Mouse (Mus musculus): Measurements from ENCODE around the gene Zc3h13. TPM values are rescaled to one million over a fixed set of nuclear protein-coding genes. Genes with fewer than 3 reads are reported as not detected.

Gene Zc3h13
- polyA plus RNA-seq, 1 experiment from 2014 or later: 26.5 TPM

- ATAC-seq (ENCODE audit: low read depth): no peak
- H3K27ac ChIP-seq (ENCODE audit: low read length): no peak overlapping the region
- H3K4me3 ChIP-seq (ENCODE audit: low read length): no peak overlapping the region
- H3K36me3 ChIP-seq (ENCODE audit: control insufficient read depth, insufficient read depth, low read length): no peaks in the 10 kb centered on the region
- no peaks in the 10 kb centered on the region for H3K4me1 ChIP-seq (replicated peaks; ENCODE audit: control insufficient read depth, insufficient read depth, low read length)
- no peaks in the 10 kb centered on the region for H3K9me3 ChIP-seq (ENCODE audit: control insufficient read depth, low read length)
- no peak overlapping the region for H3K4me2 ChIP-seq (ENCODE audit: low read depth, low read length)
- 73% methylated on average over 5 of the region's 5 CpGs for WGBS
- H3K9ac ChIP-seq (ENCODE audit: low read length): no peak overlapping the region
- H3K27me3 ChIP-seq (ENCODE audit: control insufficient read depth, insufficient read depth, low read depth, low read length): no peaks in the 10 kb centered on the region
Observed at GRCm38 (mm10) chr14:75309336-75309992, 25.3 kb downstream of the Zc3h13 start.

- Histone ChIP-seq H3K36me3 (ENCODE audit: control insufficient read depth, insufficient read depth, low read length) (no peaks in the 10 kb centered on the region), H3K9ac (ENCODE audit: low read length) (no peak overlapping the region), H3K27me3 (ENCODE audit: control insufficient read depth, insufficient read depth, low read depth, low read length) (no peaks in the 10 kb centered on the region), H3K4me3 (ENCODE audit: low read length) (no peak overlapping the region), H3K4me1 (replicated peaks; ENCODE audit: control insufficient read depth, insufficient read depth, low read length) (no peaks in the 10 kb centered on the region), H3K27ac (ENCODE audit: low read length) (no peak overlapping the region), H3K4me2 (ENCODE audit: low read depth, low read length) (no peak overlapping the region), H3K9me3 (ENCODE audit: control insufficient read depth, low read length) (no peaks in the 10 kb centered on the region)
- no peak for ATAC-seq (ENCODE audit: low read depth)
- 86% methylated on average over 2 of the region's 2 CpGs for WGBS
Observed at GRCm38 (mm10) chr14:75314484-75314883, 30.3 kb downstream of the Zc3h13 start.

- Histone ChIP-seq H3K4me3 (ENCODE audit: low read length) (no peak overlapping the region), H3K9me3 (ENCODE audit: control insufficient read depth, low read length) (no peaks in the 10 kb centered on the region), H3K27ac (ENCODE audit: low read length) (no peak overlapping the region), H3K9ac (ENCODE audit: low read length) (no peak overlapping the region), H3K36me3 (ENCODE audit: control insufficient read depth, insufficient read depth, low read length) (peaks cover 16% of the 10 kb centered on the region), H3K4me1 (replicated peaks; ENCODE audit: control insufficient read depth, insufficient read depth, low read length) (no peaks in the 10 kb centered on the region), H3K4me2 (ENCODE audit: low read depth, low read length) (no peak overlapping the region), H3K27me3 (ENCODE audit: control insufficient read depth, insufficient read depth, low read depth, low read length) (no peaks in the 10 kb centered on the region)
- 77% methylated on average over 2 of the region's 2 CpGs for WGBS
- ATAC-seq (ENCODE audit: low read depth): no peak
Observed at GRCm38 (mm10) chr14:75318736-75319135, 34.6 kb downstream of the Zc3h13 start.

GRCm38 (mm10) chr14:75320269-75320668 is 36.1 kb downstream of the Zc3h13 start:
- Histone ChIP-seq H3K4me3 (ENCODE audit: low read length) (no peak overlapping the region), H3K9me3 (ENCODE audit: control insufficient read depth, low read length) (no peaks in the 10 kb centered on the region), H3K4me1 (replicated peaks; ENCODE audit: control insufficient read depth, insufficient read depth, low read length) (no peaks in the 10 kb centered on the region), H3K27me3 (ENCODE audit: control insufficient read depth, insufficient read depth, low read depth, low read length) (no peaks in the 10 kb centered on the region), H3K9ac (ENCODE audit: low read length) (no peak overlapping the region), H3K27ac (ENCODE audit: low read length) (no peak overlapping the region), H3K36me3 (ENCODE audit: control insufficient read depth, insufficient read depth, low read length) (peaks cover 21% of the 10 kb centered on the region), H3K4me2 (ENCODE audit: low read depth, low read length) (no peak overlapping the region)
- no peak for ATAC-seq (ENCODE audit: low read depth)
- WGBS: 89% methylated on average over 5 of the region's 5 CpGs

GRCm38 (mm10) chr14:75323354-75323753 is 39.2 kb downstream of the Zc3h13 start:
- H3K4me3 ChIP-seq (ENCODE audit: low read length): no peak overlapping the region
- no peaks in the 10 kb centered on the region for H3K27me3 ChIP-seq (ENCODE audit: control insufficient read depth, insufficient read depth, low read depth, low read length)
- H3K9ac ChIP-seq (ENCODE audit: low read length): no peak overlapping the region
- no peak overlapping the region for H3K4me2 ChIP-seq (ENCODE audit: low read depth, low read length)
- ATAC-seq (ENCODE audit: low read depth): no peak
- no peaks in the 10 kb centered on the region for H3K4me1 ChIP-seq (replicated peaks; ENCODE audit: control insufficient read depth, insufficient read depth, low read length)
- H3K9me3 ChIP-seq (ENCODE audit: control insufficient read depth, low read length): no peaks in the 10 kb centered on the region
- H3K27ac ChIP-seq (ENCODE audit: low read length): no peak overlapping the region
- 96% methylated on average over 32 of the region's 32 CpGs for WGBS
- peaks cover 26% of the 10 kb centered on the region for H3K36me3 ChIP-seq (ENCODE audit: control insufficient read depth, insufficient read depth, low read length)

- H3K27ac ChIP-seq (ENCODE audit: low read length): no peak overlapping the region
- H3K4me2 ChIP-seq (ENCODE audit: low read depth, low read length): no peak overlapping the region
- no peaks in the 10 kb centered on the region for H3K9me3 ChIP-seq (ENCODE audit: control insufficient read depth, low read length)
- no peaks in the 10 kb centered on the region for H3K4me1 ChIP-seq (replicated peaks; ENCODE audit: control insufficient read depth, insufficient read depth, low read length)
- H3K27me3 ChIP-seq (ENCODE audit: control insufficient read depth, insufficient read depth, low read depth, low read length): no peaks in the 10 kb centered on the region
- WGBS: 76% methylated on average over 8 of the region's 8 CpGs
- no peak overlapping the region for H3K9ac ChIP-seq (ENCODE audit: low read length)
- no peak overlapping the region for H3K4me3 ChIP-seq (ENCODE audit: low read length)
- peaks cover 40% of the 10 kb centered on the region for H3K36me3 ChIP-seq (ENCODE audit: control insufficient read depth, insufficient read depth, low read length)
- ATAC-seq (ENCODE audit: low read depth): no peak
Observed at GRCm38 (mm10) chr14:75328062-75328461, 43.9 kb downstream of the Zc3h13 start.

- ATAC-seq (ENCODE audit: low read depth): no peak
- no peaks in the 10 kb centered on the region for H3K27me3 ChIP-seq (ENCODE audit: control insufficient read depth, insufficient read depth, low read depth, low read length)
- WGBS: 83% methylated on average over 6 of the region's 6 CpGs
- H3K4me2 ChIP-seq (ENCODE audit: low read depth, low read length): no peak overlapping the region
- H3K9ac ChIP-seq (ENCODE audit: low read length): no peak overlapping the region
- no peak overlapping the region for H3K27ac ChIP-seq (ENCODE audit: low read length)
- peaks cover 33% of the 10 kb centered on the region; the same call in 1 of the 2 replicates for H3K36me3 ChIP-seq (ENCODE audit: control insufficient read depth, insufficient read depth, low read length)
- H3K9me3 ChIP-seq (ENCODE audit: control insufficient read depth, low read length): no peaks in the 10 kb centered on the region
- H3K4me1 ChIP-seq (replicated peaks; ENCODE audit: control insufficient read depth, insufficient read depth, low read length): no peaks in the 10 kb centered on the region
- H3K4me3 ChIP-seq (ENCODE audit: low read length): no peak overlapping the region
Observed at GRCm38 (mm10) chr14:75330621-75331020, 46.4 kb downstream of the Zc3h13 start.

GRCm38 (mm10) chr14:75334321-75334720 is 50.1 kb downstream of the Zc3h13 start:
- 93% methylated on average over 4 of the region's 4 CpGs for WGBS
- H3K4me1 ChIP-seq (replicated peaks; ENCODE audit: control insufficient read depth, insufficient read depth, low read length): no peaks in the 10 kb centered on the region
- no peak overlapping the region for H3K4me3 ChIP-seq (ENCODE audit: low read length)
- peaks cover 32% of the 10 kb centered on the region for H3K36me3 ChIP-seq (ENCODE audit: control insufficient read depth, insufficient read depth, low read length)
- no peaks in the 10 kb centered on the region for H3K9me3 ChIP-seq (ENCODE audit: control insufficient read depth, low read length)
- no peak overlapping the region for H3K9ac ChIP-seq (ENCODE audit: low read length)
- no peaks in the 10 kb centered on the region for H3K27me3 ChIP-seq (ENCODE audit: control insufficient read depth, insufficient read depth, low read depth, low read length)
- ATAC-seq (ENCODE audit: low read depth): no peak
- no peak overlapping the region for H3K4me2 ChIP-seq (ENCODE audit: low read depth, low read length)
- H3K27ac ChIP-seq (ENCODE audit: low read length): no peak overlapping the region

GRCm38 (mm10) chr14:75337884-75338283 is 53.7 kb downstream of the Zc3h13 start:
- ATAC-seq (ENCODE audit: low read depth): no peak
- Histone ChIP-seq H3K27ac (ENCODE audit: low read length) (no peak overlapping the region), H3K4me2 (ENCODE audit: low read depth, low read length) (no peak overlapping the region), H3K36me3 (ENCODE audit: control insufficient read depth, insufficient read depth, low read length) (peaks cover 13% of the 10 kb centered on the region), H3K9me3 (ENCODE audit: control insufficient read depth, low read length) (no peaks in the 10 kb centered on the region), H3K4me3 (ENCODE audit: low read length) (no peak overlapping the region), H3K27me3 (ENCODE audit: control insufficient read depth, insufficient read depth, low read depth, low read length) (no peaks in the 10 kb centered on the region), H3K9ac (ENCODE audit: low read length) (no peak overlapping the region), H3K4me1 (replicated peaks; ENCODE audit: control insufficient read depth, insufficient read depth, low read length) (no peaks in the 10 kb centered on the region)
- WGBS: 84% methylated on average over 2 of the region's 2 CpGs

- no peak overlapping the region for H3K9ac ChIP-seq (ENCODE audit: low read length)
- ATAC-seq (ENCODE audit: low read depth): no peak
- H3K4me2 ChIP-seq (ENCODE audit: low read depth, low read length): no peak overlapping the region
- H3K9me3 ChIP-seq (ENCODE audit: control insufficient read depth, low read length): no peaks in the 10 kb centered on the region
- no peak overlapping the region for H3K27ac ChIP-seq (ENCODE audit: low read length)
- no peak overlapping the region for H3K4me3 ChIP-seq (ENCODE audit: low read length)
- H3K4me1 ChIP-seq (replicated peaks; ENCODE audit: control insufficient read depth, insufficient read depth, low read length): no peaks in the 10 kb centered on the region
- no peaks in the 10 kb centered on the region for H3K27me3 ChIP-seq (ENCODE audit: control insufficient read depth, insufficient read depth, low read depth, low read length)
- peaks cover 9% of the 10 kb centered on the region for H3K36me3 ChIP-seq (ENCODE audit: control insufficient read depth, insufficient read depth, low read length)
- WGBS: 81% methylated on average over 5 of the region's 5 CpGs
Observed at GRCm38 (mm10) chr14:75346041-75346440, 61.9 kb downstream of the Zc3h13 start.

Data from lung, embryonic 16.5 days (tissue).